Mouse (Mus musculus): Measurements from ENCODE around the gene Gm6882. TPM values are rescaled to one million over a fixed set of nuclear protein-coding genes. Genes with fewer than 3 reads are reported as not detected.
"Not testable (repeated sequence)": the region's sequence is repeated elsewhere in the genome, so short reads cannot be mapped to it uniquely, and the experiment has no call there.

Gene Gm6882
- not detected in 2 replicates for polyA plus RNA-seq (2014; fragmentation: Nextera tagmentation; extraction: Ambion mirVana)

DNA sequence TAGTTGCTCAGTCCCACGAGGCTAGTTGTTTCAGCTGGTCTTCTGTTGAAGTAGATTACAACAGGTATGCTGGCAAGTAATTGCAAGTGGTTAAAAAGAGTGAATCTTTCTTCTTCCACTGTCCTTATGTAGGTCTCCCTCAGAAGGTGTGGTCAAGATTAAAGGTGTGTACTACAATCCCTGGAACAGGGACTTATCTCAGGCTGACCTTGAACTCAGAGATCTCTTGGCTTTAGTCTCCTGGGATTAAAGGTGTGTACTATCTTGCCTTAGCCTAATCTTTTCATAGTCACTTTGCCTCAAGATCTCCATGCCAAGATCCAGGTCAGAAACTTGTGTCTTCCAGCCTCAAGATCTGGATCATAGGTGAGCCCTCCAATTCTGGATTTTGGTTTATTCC is at the start of gene Gm6882:
Gene Gm6882 (minus strand): TSS at position 101 of the 400 bp plus-strand sequence.
- H3K27me3 ChIP-seq (ENCODE audit: control insufficient read depth, insufficient read depth, low read length); ATAC-seq (replicated peaks; ENCODE audit: insufficient number of reproducible peaks, low FRiP score, low TSS enrichment, low read depth); H3K4me1 ChIP-seq (ENCODE audit: control insufficient read depth, insufficient read depth, low read length); H3K4me3 ChIP-seq (ENCODE audit: low read depth, low read length); H3K27ac ChIP-seq (replicated peaks; ENCODE audit: low read depth, low read length); H3K36me3 ChIP-seq (replicated peaks; ENCODE audit: control insufficient read depth, insufficient read depth, low read depth, low read length); H3K9ac ChIP-seq (replicated peaks; ENCODE audit: low read length); DNase-seq (ENCODE audit: low spot score); H3K4me2 ChIP-seq (ENCODE audit: low read depth, low read length); H3K9me3 ChIP-seq (replicated peaks; ENCODE audit: control insufficient read depth, low read length): not testable (repeated sequence)
- 32% methylated on average over 1 of the region's 1 CpGs for WGBS

Other genes starting within 250 kb of the Gm6882 start
- not detected in 2 replicates for gene Gm5157, start 242.3 kb downstream of the Gm6882 start, polyA plus RNA-seq (2014; fragmentation: Nextera tagmentation; extraction: Ambion mirVana)
- not detected in 2 replicates for gene Vmn1r124, start 172.1 kb downstream of the Gm6882 start, polyA plus RNA-seq (2014; fragmentation: Nextera tagmentation; extraction: Ambion mirVana)
- not detected in 2 replicates for gene Vmn1r125, start 160.6 kb downstream of the Gm6882 start, polyA plus RNA-seq (2014; fragmentation: Nextera tagmentation; extraction: Ambion mirVana)
- not detected in 2 replicates for gene Vmn1r126, start 131.3 kb downstream of the Gm6882 start, polyA plus RNA-seq (2014; fragmentation: Nextera tagmentation; extraction: Ambion mirVana)
- not detected in 2 replicates for gene Vmn1r127, start 112.9 kb downstream of the Gm6882 start, polyA plus RNA-seq (2014; fragmentation: Nextera tagmentation; extraction: Ambion mirVana)
- not detected in 2 replicates for gene Vmn1r128, start 83.4 kb downstream of the Gm6882 start, polyA plus RNA-seq (2014; fragmentation: Nextera tagmentation; extraction: Ambion mirVana)
- not detected in 2 replicates for gene Vmn1r129, start 71.5 kb downstream of the Gm6882 start, polyA plus RNA-seq (2014; fragmentation: Nextera tagmentation; extraction: Ambion mirVana)
- not detected in 2 replicates for gene Vmn1r130, start 79.0 kb upstream of the Gm6882 start, polyA plus RNA-seq (2014; fragmentation: Nextera tagmentation; extraction: Ambion mirVana)
- not detected in 2 replicates for gene Vmn1r131, start 113.3 kb upstream of the Gm6882 start, polyA plus RNA-seq (2014; fragmentation: Nextera tagmentation; extraction: Ambion mirVana)
- gene Vmn1r132, start 181.3 kb upstream of the Gm6882 start, polyA plus RNA-seq (2014; fragmentation: Nextera tagmentation; extraction: Ambion mirVana): not detected in 2 replicates